Mouse (Mus musculus) C2C12 (cell line): ENCODE results near the gene Eepd1. TPM values are rescaled to one million over a fixed set of nuclear protein-coding genes. Genes with fewer than 3 reads are reported as not detected.
"Not testable (repeated sequence)": the region's sequence is repeated elsewhere in the genome, so short reads cannot be mapped to it uniquely, and the experiment has no call there.

ENCODE experiments used
- H3K27me3 ChIP-seq: one replicate; pipeline ENCODE4 v1.6.1; 2011; ENCODE audit not compliant: control insufficient read depth, insufficient read depth, insufficient read length
- H3K36me3 ChIP-seq: one replicate; pipeline ENCODE4 v1.6.1; 2011; ENCODE audit not compliant: control insufficient read depth, insufficient read depth
- H3K4me3 ChIP-seq: one replicate; pipeline ENCODE4 v1.5.1; 2011; ENCODE audit warnings: mild to moderate bottlenecking, control low read depth; ENCODE audit not compliant: poor library complexity, insufficient read depth, severe bottlenecking
- H3K79me2 ChIP-seq: one replicate; pipeline ENCODE4 v1.6.1; 2011; ENCODE audit not compliant: control insufficient read depth, insufficient read depth
- H3K79me3 ChIP-seq: one replicate; pipeline ENCODE4 v1.6.1; 2011; ENCODE audit warnings: low read depth, control low read depth
- H3ac ChIP-seq: one replicate; pipeline ENCODE3; 2011; ENCODE audit warnings: low read depth; ENCODE audit not compliant: control insufficient read depth, insufficient read length
- CEBPB ChIP-seq: IDR thresholded peaks from one replicate; pipeline ENCODE4 v1.6.1; 2011; ENCODE audit warnings: low read depth, mild to moderate bottlenecking, control low read depth, moderate library complexity
- CTCF ChIP-seq: IDR thresholded peaks from one replicate; pipeline ENCODE4 v1.5.1; 2011; ENCODE audit not compliant: control insufficient read depth, insufficient read depth, insufficient read length
- FOSL1 ChIP-seq: IDR thresholded peaks from one replicate; pipeline ENCODE4 v1.8.0; 2011; ENCODE audit warnings: mild to moderate bottlenecking, low read length; ENCODE audit not compliant: poor library complexity, insufficient read depth, severe bottlenecking
- MAX ChIP-seq: IDR thresholded peaks from one replicate; pipeline ENCODE4 v1.6.1; 2011; ENCODE audit warnings: mild to moderate bottlenecking, control low read depth
- MYOD1 ChIP-seq: IDR thresholded peaks from one replicate; pipeline ENCODE4 v1.6.1; 2011; ENCODE audit warnings: low read depth; ENCODE audit not compliant: control insufficient read depth, insufficient read length
- MYOG ChIP-seq: IDR thresholded peaks from one replicate; pipeline ENCODE4 v1.6.1; 2011; ENCODE audit not compliant: control insufficient read depth, insufficient read length; ENCODE audit errors: extremely low read depth
- USF1 ChIP-seq: IDR thresholded peaks from one replicate; pipeline ENCODE4 v1.6.1; 2011; ENCODE audit warnings: low read depth, mild to moderate bottlenecking, control low read depth, moderate library complexity
- long read RNA-seq, 2 experiments: library from polyadenylated mRNA; unstranded; transcript quantifications; one replicate each; pipeline ENCODE4 v2.0.0; 2019 to 2020
- polyA plus RNA-seq: library from polyadenylated mRNA; unstranded; fragments of >200 nt; fragmentation: generic; extraction: Trizol; gene quantifications from one replicate; pipeline ENCODE4 v1.2.1, GENCODE M21; 2012; ENCODE audit warnings: missing spikeins

Eepd1 gene
- polyA plus RNA-seq, result 1.1 TPM
- long read RNA-seq, experiment 1, result 0 reads
- long read RNA-seq, experiment 2, transcript Eepd1-201 (8 exons, 2,723 nt), result major isoform, 12 of 15 reads
- long read RNA-seq, experiment 2, partial matches to known transcripts, result 0 of 15 reads
- long read RNA-seq, experiment 2, other reads (novel, unspliced or antisense), result 3 of 15 reads

DNA sequence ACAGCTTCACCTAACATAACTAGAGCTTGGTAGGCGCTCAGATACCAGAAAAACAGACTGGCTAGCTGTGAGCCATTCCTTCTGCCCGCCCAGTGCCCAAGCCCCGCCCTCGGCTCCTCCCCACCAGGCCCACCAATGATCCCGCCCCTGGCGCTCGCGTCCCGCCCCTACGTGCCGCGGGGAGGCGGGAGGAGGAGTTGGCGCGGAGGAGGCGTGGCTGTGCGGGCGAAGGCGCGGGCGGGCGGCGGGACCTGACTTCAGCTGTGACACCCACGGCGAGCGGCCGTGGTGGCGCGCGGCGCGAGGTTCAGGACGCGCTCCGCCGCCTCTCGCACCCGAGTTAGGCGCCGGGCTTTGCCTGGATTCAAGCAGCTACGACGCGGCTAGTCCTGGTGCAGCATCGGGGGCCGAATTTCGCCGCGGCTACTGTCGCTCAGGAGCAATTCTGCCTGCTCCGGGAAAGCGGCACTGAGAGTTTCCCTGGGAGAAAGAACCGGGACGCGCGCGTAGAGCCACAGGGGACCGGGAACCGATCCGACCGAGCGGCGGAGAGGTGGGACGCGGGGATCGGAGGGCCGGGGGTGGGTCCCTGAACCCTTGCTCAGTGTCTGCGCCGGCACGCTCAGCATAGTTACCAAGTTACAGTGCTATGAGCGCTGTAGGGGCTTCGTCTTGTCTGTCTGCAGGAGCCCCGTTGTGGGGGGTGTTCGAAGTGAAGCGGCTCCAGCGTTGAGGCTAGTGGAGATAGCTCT, at the start of gene Eepd1:
Gene Eepd1 (plus strand): TSS at position 204 of the 752 bp plus-strand sequence.
- Histone ChIP-seq H3ac (peak within 1 kb of the TSS; percentile 33), H3K79me3 (no peaks in the 10 kb centered on the region), H3K79me2 (no peaks in the 10 kb centered on the region), H3K27me3 (no peaks in the 10 kb centered on the region), H3K36me3 (no peaks in the 10 kb centered on the region), H3K4me3 (peak within 1 kb of the TSS; percentile 23)
- TF ChIP-seq MYOD1 (no peak), CTCF (no peak), FOSL1 (no peak), MYOG (no peak), MAX (no peak), CEBPB (no peak), USF1 (no peak)

DNA sequence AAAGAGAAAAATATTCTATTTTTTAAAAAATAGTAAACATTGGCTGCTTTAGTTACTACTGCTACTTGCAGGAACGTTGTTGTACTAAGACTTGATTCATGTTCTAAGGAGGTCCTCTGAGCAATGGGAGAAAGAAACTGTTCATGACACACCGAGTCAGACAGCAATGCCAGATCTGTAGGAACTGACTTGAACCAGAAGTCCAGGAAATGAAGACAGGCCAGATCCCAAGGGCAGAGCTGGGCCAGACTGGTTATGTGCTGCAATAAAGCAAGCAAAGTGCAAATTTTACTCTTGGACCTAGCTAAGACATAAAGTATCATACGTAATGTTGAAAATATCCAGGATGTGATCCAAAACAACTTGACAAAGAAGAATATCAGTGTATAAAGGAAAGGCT, 42.5 kb upstream of the Eepd1 start:
- H3ac ChIP-seq, result no peak overlapping the region
- H3K4me3 ChIP-seq, result no peak overlapping the region
- H3K79me3 ChIP-seq, result no peaks in the 10 kb centered on the region
- no peaks in the 10 kb centered on the region for H3K27me3 ChIP-seq
- no peaks in the 10 kb centered on the region for H3K79me2 ChIP-seq
- no peaks in the 10 kb centered on the region for H3K36me3 ChIP-seq
- TF ChIP-seq MYOG, result no peak

DNA sequence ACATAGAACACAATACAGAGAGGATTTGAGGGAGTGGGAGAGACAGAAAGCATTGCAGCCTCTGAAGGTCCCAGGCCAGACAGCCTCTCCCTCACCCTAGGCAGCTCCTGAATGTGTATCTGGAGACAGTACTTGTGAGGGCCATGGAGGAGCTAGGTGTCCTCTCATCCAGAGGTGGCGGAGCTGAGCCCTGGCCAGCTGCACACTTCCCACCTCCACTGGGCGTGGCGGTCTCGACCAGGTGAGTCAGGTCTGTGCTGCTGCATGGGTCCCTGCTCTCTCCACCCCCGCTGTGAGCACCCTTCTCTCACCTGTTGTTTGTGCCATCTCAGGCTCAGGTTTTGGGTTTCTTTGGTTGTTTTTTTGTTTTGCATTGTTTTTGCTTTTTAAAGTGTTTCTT, 41.3 kb upstream of the Eepd1 start:
- not testable (repeated sequence) for H3K4me3 ChIP-seq, H3ac ChIP-seq, H3K79me3 ChIP-seq, H3K36me3 ChIP-seq, H3K79me2 ChIP-seq, H3K27me3 ChIP-seq

DNA sequence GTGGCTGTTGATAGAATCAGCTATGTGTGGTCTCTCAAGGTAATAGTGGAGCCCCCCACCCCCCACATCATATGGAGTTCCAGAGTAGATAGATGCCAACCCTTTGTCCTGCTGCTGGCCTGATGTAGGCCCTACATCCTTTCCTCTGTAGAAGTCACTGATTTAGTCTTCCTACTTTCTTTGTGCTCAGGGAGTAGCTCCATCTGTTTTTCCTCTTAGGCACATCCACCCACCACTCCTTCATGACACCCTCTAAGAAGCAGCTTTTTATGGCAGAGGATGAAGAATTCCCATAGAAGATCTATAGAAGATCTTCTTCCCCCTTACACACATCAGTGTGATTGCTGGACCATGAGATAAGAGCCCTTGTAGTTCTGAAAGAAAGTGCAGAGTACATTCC, 39.3 kb upstream of the Eepd1 start:
- TF ChIP-seq CTCF, result no peak
- no peak for TF ChIP-seq FOSL1
- no peak for TF ChIP-seq MAX
- no peak for TF ChIP-seq MYOD1
- no peak for TF ChIP-seq CEBPB
- TF ChIP-seq USF1, result no peak
- TF ChIP-seq MYOG, result no peak
- Histone ChIP-seq H3K4me3 (no peak overlapping the region), H3K79me2 (no peaks in the 10 kb centered on the region), H3ac (no peak overlapping the region), H3K36me3 (no peaks in the 10 kb centered on the region), H3K27me3 (no peaks in the 10 kb centered on the region), H3K79me3 (no peaks in the 10 kb centered on the region)

DNA sequence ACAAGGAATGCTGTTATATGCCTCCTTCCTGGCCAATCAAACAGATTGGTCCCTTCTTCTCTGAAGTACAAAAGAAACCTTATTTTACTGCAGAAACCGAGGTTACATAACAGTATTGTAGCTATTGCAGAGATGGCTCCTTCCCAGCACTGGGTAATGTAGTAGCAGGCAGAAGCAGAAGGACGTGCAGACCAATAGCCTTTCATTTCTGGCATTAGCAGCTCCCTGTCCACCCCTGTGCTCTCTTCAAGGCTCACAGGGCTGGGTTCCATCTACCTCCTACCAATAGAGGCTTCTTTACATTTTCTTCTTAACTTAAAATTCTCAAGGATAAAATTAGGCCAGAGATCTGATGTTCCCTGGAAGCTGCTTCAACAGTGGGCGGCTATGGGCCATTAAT, 38.3 kb upstream of the Eepd1 start:
- no peaks in the 10 kb centered on the region for H3K27me3 ChIP-seq
- no peaks in the 10 kb centered on the region for H3K79me3 ChIP-seq
- TF ChIP-seq FOSL1 (no peak), CEBPB (no peak), MYOD1 (no peak), CTCF (no peak), MAX (no peak), USF1 (no peak), MYOG (no peak)
- H3K79me2 ChIP-seq, result no peaks in the 10 kb centered on the region
- no peak overlapping the region for H3ac ChIP-seq
- no peaks in the 10 kb centered on the region for H3K36me3 ChIP-seq
- H3K4me3 ChIP-seq, result no peak overlapping the region

DNA sequence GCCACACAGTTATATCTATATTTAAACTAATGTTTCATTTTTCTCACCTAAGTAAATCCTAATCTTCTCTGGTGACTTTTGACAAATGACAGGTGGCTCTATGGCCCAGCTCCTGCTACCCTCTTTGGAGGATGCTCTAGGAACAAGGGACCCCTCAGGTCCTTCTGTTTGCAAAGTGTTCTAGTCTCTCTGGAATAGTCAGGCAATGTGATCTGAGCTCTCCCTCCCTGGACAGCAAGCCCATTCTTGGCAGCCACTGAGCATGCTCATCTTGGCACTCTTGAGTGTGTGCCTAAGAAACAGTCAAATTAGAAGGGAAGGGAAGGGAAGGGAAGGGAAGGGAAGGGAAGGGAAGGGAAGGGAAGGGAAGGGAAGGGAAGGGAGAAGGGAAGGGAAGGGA, 37.8 kb upstream of the Eepd1 start:
- TF ChIP-seq MYOG (no peak), CEBPB (no peak), FOSL1 (no peak), MYOD1 (no peak), MAX (no peak), USF1 (no peak), CTCF (no peak)
- Histone ChIP-seq H3K79me2 (no peaks in the 10 kb centered on the region), H3ac (no peak overlapping the region)

More for the DNA sequence above, 37.8 kb upstream of the Eepd1 start:
- no peaks in the 10 kb centered on the region for H3K27me3 ChIP-seq
- no peak overlapping the region for H3K4me3 ChIP-seq
- H3K36me3 ChIP-seq, result no peaks in the 10 kb centered on the region
- no peaks in the 10 kb centered on the region for H3K79me3 ChIP-seq
